Mouse (Mus musculus): Measurements from ENCODE around the gene Ttc16. TPM values are rescaled to one million over a fixed set of nuclear protein-coding genes. Genes with fewer than 3 reads are reported as not detected.

Gene Ttc16
- polyA plus RNA-seq, 1 experiment from 2014 or later, result 0.92 TPM

DNA sequence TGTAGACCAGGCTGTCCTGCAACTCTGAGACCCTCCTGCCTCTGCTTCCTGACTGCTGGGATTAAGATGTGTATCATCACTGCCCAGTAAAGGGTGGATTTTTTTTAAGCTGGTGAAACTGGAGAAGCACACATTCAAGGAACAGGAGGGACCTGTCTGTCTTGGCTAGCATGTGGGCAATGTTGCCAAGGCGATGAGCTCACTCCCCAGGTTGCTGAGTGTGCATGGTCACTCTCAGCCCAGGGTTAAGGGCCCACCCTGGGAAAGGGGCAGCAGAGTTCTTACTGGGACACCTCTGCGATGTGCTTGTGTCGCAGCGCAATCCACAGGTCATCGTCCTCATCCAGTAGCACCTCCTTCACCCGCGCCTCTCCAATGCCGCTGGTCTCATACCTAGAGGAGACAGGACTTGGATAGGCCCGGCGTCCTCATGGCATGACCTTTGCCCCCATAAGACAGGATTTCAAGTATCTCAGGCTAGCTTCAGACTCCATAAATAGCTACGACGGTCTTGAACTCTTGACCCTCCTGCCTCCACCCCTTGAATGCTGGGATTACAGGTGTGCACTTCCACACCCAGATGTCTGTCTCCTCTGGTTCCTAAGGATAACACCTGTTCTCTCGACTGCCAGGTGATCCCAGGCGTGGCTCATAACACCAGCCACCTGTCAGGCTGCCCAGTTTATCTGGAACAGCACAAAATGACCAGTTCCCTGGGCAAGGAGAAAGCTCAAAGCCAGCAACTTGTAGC lies 33.6 kb upstream of the Ttc16 start:
- WGBS, result 93% methylated on average over 14 of the region's 14 CpGs
- Histone ChIP-seq H3K4me1 (no peaks in the 10 kb centered on the region), H3K4me3 (no peak overlapping the region), H3K36me3 (replicated peaks) (peaks cover 68% of the 10 kb centered on the region), H3K9ac (no peak overlapping the region), H3K9me3 (no peaks in the 10 kb centered on the region), H3K27ac (no peak overlapping the region), H3K4me2 (no peak overlapping the region), H3K27me3 (replicated peaks) (no peaks in the 10 kb centered on the region)
- ATAC-seq (replicated peaks), result no peak

DNA sequence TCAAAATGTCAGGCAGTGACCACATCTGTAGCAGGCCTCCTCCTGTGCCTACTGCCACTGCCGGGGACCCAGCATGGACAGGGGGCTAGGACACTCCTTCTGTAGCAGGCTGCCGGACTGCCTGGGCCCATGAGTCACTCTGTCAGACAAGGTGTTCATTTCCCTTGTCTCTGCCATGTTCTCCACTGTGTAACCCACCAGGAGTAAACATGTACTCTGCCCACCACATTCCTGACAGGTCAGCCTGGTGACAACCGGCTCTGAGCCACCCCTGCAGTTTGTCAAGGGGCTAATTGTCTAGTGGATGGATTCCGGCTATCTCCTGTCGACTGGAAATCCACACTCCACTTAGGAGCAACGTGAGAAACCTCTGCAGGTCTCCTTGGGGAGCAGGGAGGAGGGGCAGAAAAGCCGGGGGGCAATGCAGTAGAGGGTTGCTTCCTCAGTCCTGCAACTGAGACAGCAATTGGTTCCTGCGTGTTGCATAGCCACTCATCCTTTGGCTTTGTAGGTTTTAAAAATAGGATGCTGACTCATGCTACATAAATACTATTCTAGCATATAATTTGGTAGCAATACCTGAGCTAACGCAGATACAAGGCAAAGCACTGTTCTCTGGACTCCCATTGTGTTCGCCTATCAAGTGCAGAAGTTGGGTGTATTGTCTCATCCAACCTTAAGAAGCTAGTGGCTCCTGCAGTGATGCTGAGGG lies 23.0 kb upstream of the Ttc16 start:
- H3K36me3 ChIP-seq (replicated peaks), result peaks cover 70% of the 10 kb centered on the region
- no peak overlapping the region for H3K4me3 ChIP-seq
- no peak overlapping the region for H3K4me2 ChIP-seq
- H3K9ac ChIP-seq, result no peak overlapping the region
- H3K27ac ChIP-seq, result no peak overlapping the region
- H3K4me1 ChIP-seq, result no peaks in the 10 kb centered on the region
- no peak for ATAC-seq (replicated peaks)
- WGBS, result 80% methylated on average over 10 of the region's 10 CpGs
- H3K9me3 ChIP-seq, result no peaks in the 10 kb centered on the region
- H3K27me3 ChIP-seq (replicated peaks), result no peaks in the 10 kb centered on the region

DNA sequence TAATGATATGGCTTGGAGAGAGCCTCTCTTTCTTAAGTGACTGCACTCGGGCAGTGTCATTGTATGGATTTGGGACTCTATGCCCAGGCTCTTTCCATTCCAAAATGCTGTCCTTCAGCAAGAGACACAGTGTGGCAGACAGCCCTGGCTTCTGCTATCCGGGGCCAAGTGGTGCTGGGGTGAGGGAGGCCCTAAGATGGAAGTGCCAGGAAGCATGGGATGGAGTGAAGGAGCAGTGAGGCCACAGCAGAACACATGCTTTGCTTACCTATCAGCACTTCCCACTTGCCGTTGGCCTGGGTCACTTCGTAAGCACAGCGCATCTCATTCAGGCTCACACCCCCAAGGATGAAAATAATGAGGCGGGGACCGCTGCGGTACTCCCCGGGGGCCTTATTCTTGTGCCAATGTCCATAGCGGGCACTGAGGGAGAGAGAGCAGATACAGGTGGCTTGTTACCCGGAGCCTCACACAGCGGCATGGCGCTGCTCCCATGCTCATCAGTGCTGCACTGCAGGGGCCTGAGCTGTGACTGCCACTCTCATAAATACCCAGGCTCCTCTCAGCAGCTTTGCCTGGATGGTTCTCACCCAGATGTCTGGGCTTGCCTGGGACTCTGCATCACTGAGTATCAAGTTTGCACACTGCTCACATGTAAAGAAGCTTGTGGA lies 20.4 kb upstream of the Ttc16 start:
- Histone ChIP-seq H3K9ac (no peak overlapping the region), H3K4me3 (no peak overlapping the region), H3K4me1 (no peaks in the 10 kb centered on the region), H3K9me3 (no peaks in the 10 kb centered on the region), H3K36me3 (replicated peaks) (peaks cover 55% of the 10 kb centered on the region), H3K4me2 (no peak overlapping the region), H3K27me3 (replicated peaks) (no peaks in the 10 kb centered on the region), H3K27ac (no peak overlapping the region)
- ATAC-seq (replicated peaks), result no peak
- 89% methylated on average over 13 of the region's 13 CpGs for WGBS

DNA sequence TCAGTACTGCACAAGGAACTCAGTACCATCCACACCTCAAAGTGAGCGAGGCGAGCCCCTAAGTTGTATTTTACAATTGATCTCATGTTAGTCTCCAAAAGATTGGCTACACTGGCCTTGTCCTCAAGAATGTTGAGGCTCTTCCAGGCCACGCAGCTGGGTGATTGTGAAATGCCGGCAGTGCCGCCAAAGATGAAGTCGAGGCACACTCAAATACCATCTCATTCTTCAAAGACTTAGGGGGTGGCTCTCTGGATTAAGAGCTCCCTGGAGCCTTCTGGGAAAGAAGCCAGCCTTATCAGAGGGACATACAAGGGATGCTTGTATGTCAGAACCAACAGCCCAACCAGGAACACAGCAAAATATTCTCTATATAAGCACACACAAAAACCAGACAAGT lies 15.9 kb upstream of the Ttc16 start:
- H3K9ac ChIP-seq, result no peak overlapping the region
- no peaks in the 10 kb centered on the region for H3K27me3 ChIP-seq (replicated peaks)
- no peak overlapping the region for H3K4me2 ChIP-seq
- 60% methylated on average over 6 of the region's 6 CpGs for WGBS
- no peak for ATAC-seq (replicated peaks)
- H3K27ac ChIP-seq, result no peak overlapping the region
- no peak overlapping the region for H3K4me3 ChIP-seq
- no peaks in the 10 kb centered on the region for H3K4me1 ChIP-seq
- H3K36me3 ChIP-seq (replicated peaks), result peaks cover 27% of the 10 kb centered on the region; the same call in 1 of the 2 replicates
- H3K9me3 ChIP-seq, result no peaks in the 10 kb centered on the region

DNA sequence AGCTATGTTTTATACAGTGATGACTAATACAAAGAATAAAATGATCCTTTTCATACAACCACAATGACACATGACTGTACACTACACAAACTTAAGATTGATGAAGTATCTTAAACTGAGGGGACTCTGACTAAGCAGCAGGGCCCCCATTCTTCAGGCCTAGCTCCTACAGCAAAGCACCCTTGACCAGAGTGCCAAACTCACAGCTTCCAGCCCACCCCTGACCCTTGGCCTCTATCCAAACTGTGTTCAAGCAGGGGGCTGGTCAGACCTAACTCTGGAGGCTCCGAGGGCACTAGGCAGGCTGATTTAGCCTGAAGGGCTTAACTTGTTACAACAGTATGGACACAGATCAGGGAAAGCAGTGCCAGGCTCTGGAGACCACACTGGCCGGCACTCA lies 13.1 kb upstream of the Ttc16 start:
- Histone ChIP-seq H3K27ac (no peak overlapping the region), H3K36me3 (replicated peaks) (peaks cover 2% of the 10 kb centered on the region; the same call in 1 of the 2 replicates), H3K9me3 (no peaks in the 10 kb centered on the region), H3K9ac (no peak overlapping the region), H3K27me3 (replicated peaks) (no peaks in the 10 kb centered on the region), H3K4me2 (no peak overlapping the region), H3K4me1 (peaks cover 2% of the 10 kb centered on the region; the same call in 1 of the 2 replicates), H3K4me3 (no peak overlapping the region)
- ATAC-seq (replicated peaks), result no peak
- WGBS, result 66% methylated on average over 2 of the region's 2 CpGs

DNA sequence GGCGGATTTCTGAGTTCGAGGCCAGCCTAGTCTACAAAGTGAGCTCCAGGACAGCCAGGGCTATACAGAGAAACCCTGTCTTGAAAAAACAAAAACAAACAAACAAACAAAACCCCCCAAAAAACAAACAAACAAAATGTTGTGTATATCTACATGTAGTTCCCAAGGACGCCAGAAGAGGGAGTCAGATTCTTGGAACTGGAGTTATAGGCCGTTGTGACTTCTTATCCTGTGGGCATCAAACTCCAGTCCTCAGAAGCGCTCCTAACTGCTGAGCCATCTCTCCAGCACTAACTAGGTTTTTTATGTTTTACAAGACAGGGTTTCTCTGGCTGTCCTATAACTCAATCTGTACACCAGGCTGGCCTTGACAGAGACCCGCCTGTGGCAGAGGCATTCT lies 11.7 kb upstream of the Ttc16 start:
- Histone ChIP-seq H3K27ac (no peak overlapping the region), H3K36me3 (replicated peaks) (peaks cover 2% of the 10 kb centered on the region; the same call in 1 of the 2 replicates), H3K9me3 (no peaks in the 10 kb centered on the region), H3K9ac (no peak overlapping the region), H3K4me2 (no peak overlapping the region), H3K27me3 (replicated peaks) (no peaks in the 10 kb centered on the region), H3K4me1 (peaks cover 2% of the 10 kb centered on the region; the same call in 1 of the 2 replicates), H3K4me3 (no peak overlapping the region)
- WGBS, result 65% methylated on average over 6 of the region's 6 CpGs
- no peak for ATAC-seq (replicated peaks)

DNA sequence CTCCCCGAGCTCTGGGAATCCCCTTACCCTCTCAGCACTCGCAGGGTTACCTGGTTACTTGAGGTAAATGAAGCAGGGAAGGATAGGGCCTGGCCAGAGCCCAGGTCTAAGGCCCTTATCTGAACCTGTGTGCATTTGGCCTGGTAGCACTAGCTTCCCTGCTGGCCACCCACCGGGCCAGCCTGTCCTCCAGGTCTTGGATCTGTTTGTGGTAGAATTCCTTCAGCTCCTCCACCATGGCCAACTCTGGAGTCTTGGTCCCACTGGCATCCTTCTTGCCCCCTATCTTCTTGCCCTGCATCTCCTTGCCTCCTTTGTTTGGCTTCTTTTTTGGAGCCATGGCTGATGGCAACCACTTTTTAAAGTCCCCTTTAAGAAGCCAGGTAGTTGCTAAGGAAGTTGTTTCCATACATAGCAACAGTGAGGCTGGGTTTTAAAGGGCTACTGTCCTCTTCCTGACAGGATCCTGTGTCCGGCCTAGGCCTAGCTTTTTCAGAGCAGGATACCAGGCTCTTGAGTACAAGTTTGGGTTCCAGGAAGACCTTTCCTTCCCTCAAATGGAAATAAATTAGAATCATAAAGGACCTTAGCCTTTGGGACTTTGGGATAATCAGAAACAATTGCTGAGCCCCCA lies 8.7 kb upstream of the Ttc16 start, which contains the start of gene Cfap157:
Cfap157 (minus strand) TSS at position 381 of the 634 bp plus-strand sequence.
- no peak within 1 kb of the TSS for H3K9ac ChIP-seq
- H3K4me3 ChIP-seq, result no peak within 1 kb of the TSS
- H3K4me2 ChIP-seq, result peak within 1 kb of the TSS; percentile 24
- H3K27me3 ChIP-seq (replicated peaks), result no peaks in the 10 kb centered on the region
- 79% methylated on average over 4 of the region's 4 CpGs for WGBS
- no peaks in the 10 kb centered on the region; the same call in 1 of the 2 replicates for H3K36me3 ChIP-seq (replicated peaks)
- peaks cover 2% of the 10 kb centered on the region; the same call in 1 of the 2 replicates for H3K4me1 ChIP-seq
- H3K27ac ChIP-seq, result no peak within 1 kb of the TSS
- H3K9me3 ChIP-seq, result no peaks in the 10 kb centered on the region
- ATAC-seq (replicated peaks), result no peak

DNA sequence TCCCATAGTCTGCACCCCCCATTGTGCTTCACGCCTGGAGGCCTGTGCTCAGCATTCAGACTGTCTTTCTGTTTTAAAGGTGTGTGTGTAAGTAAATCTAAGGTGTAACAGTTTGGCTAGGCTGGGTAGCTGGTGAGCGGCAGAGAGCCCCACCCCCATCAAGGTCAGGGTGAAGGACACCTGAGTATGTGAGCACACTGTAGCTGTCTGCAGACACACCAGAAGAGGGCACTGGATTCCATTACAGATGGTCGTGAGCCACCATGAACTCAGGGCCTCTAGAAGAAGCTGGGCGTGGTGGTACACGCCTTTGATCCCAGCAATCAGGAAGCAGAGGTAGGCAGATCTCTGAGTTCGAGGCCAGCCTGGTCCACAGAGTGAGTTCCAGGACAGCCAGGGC lies 6.3 kb upstream of the Ttc16 start:
- no peak overlapping the region for H3K9ac ChIP-seq
- no peaks in the 10 kb centered on the region for H3K36me3 ChIP-seq (replicated peaks)
- H3K4me1 ChIP-seq, result peaks cover 2% of the 10 kb centered on the region; the same call in 1 of the 2 replicates
- 81% methylated on average over 6 of the region's 6 CpGs for WGBS
- no peaks in the 10 kb centered on the region for H3K9me3 ChIP-seq
- no peak for ATAC-seq (replicated peaks)
- H3K4me2 ChIP-seq, result no peak overlapping the region
- H3K27me3 ChIP-seq (replicated peaks), result no peaks in the 10 kb centered on the region
- no peak overlapping the region for H3K4me3 ChIP-seq
- H3K27ac ChIP-seq, result no peak overlapping the region

DNA sequence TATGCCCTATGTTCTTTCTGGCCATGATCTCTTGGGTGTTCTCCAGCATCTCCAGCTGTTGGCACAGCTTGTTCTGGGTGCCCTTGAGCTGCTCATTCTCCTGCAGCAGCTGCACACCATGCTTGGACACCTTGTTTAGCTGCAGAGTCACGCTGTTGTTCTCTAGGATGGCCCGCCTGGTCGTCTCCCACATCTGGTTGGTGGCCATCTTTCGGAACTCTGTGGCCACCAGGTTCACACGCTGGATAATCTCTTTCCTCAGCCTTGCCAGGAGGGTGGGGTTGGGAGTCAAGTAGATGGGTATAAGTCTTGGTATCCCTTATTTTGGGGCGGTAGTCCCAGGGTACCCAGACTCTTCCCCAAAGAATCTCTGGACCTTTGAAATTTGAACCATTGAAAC lies 4.3 kb upstream of the Ttc16 start:
- Histone ChIP-seq H3K9me3 (no peaks in the 10 kb centered on the region), H3K36me3 (replicated peaks) (no peaks in the 10 kb centered on the region), H3K27ac (no peak overlapping the region), H3K4me1 (peaks cover 15% of the 10 kb centered on the region), H3K27me3 (replicated peaks) (no peaks in the 10 kb centered on the region), H3K4me3 (no peak overlapping the region), H3K4me2 (no peak overlapping the region), H3K9ac (no peak overlapping the region)
- 90% methylated on average over 6 of the region's 6 CpGs for WGBS
- ATAC-seq (replicated peaks), result no peak

DNA sequence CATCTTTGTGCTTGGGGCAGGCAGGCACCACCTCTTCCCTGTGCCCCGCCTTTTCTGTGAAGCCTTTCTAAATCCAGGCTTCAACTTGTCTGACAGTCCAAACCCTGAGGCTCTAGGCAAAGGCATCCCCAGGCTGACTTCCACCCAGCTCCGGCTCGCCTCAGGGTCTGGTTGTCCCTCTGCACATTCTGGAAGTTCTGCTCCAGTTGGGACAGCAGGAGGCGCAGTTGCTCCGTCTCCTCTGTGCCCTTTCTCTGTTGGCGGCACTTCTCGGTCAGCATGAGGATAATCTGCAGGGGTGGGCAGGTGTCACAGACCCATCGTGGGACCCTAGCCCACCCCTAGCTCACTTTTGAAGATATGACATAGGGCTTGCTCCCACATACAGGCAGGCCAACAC lies 3.7 kb upstream of the Ttc16 start:
- no peak overlapping the region for H3K27ac ChIP-seq
- WGBS, result 16% methylated on average over 8 of the region's 8 CpGs
- peaks cover 13% of the 10 kb centered on the region for H3K4me1 ChIP-seq
- H3K27me3 ChIP-seq (replicated peaks), result no peaks in the 10 kb centered on the region
- no peak overlapping the region for H3K4me3 ChIP-seq
- no peak overlapping the region for H3K4me2 ChIP-seq
- H3K36me3 ChIP-seq (replicated peaks), result no peaks in the 10 kb centered on the region
- H3K9ac ChIP-seq, result no peak overlapping the region
- no peak for ATAC-seq (replicated peaks)
- no peaks in the 10 kb centered on the region for H3K9me3 ChIP-seq

DNA sequence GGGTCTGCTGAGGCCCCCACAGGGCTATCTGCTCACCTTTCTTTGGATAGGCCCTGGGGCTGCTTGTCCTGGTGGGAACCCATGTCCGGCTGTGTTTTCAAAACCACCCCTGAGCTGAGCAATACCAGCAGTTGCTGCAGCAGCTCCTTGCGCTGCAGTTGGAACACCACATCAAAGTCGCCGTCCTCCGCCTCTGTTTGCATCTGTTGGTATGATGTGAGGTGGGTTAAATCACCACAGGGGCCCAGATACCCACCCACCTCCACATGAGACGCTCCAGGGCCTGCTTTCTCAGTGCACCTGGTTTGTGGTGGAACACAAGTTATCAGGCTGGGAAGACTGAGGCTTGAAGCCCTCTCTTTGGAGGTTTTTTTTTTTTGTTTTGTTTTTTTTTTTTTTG lies 2.6 kb upstream of the Ttc16 start:
- Histone ChIP-seq H3K36me3 (replicated peaks) (no peaks in the 10 kb centered on the region), H3K9me3 (no peaks in the 10 kb centered on the region), H3K9ac (no peak overlapping the region), H3K4me1 (peaks cover 13% of the 10 kb centered on the region), H3K4me2 (no peak overlapping the region), H3K27me3 (replicated peaks) (no peaks in the 10 kb centered on the region), H3K27ac (no peak overlapping the region), H3K4me3 (no peak overlapping the region)
- no peak for ATAC-seq (replicated peaks)
- WGBS, result 93% methylated on average over 6 of the region's 6 CpGs

DNA sequence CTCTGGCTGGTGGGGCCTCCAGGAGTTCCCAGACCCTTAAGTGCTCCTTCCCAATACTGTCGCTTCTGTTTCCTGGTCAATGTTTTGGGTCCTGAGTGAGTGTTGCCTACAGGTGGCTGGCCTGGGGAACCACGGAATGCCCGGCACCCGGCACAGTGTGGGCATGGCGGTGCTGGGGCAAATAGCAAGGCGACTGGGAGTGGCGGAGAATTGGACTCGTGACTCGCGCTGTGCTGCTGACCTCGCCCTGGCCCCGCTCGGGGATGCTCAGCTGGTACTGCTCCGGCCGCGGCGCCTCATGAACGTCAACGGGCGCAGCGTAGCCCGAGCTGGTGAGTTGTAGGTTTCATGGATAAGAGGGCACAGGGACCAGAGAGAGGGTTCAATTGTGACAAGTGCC lies 759 bp upstream of the Ttc16 start:
- Histone ChIP-seq H3K27me3 (replicated peaks) (no peaks in the 10 kb centered on the region), H3K9me3 (no peaks in the 10 kb centered on the region), H3K9ac (no peak overlapping the region), H3K4me2 (peak overlapping the region; percentile 81), H3K27ac (no peak overlapping the region), H3K4me1 (peaks cover 13% of the 10 kb centered on the region), H3K36me3 (replicated peaks) (no peaks in the 10 kb centered on the region), H3K4me3 (peak overlapping the region; percentile 81)
- 21% methylated on average over 22 of the region's 22 CpGs for WGBS
- no peak for ATAC-seq (replicated peaks)

Measured in midbrain, embryonic 15.5 days (tissue).